Mouse (Mus musculus) layer of hippocampus, adult 8-10 months (tissue): ENCODE data around the gene Fth1. TPM values are rescaled to one million over a fixed set of nuclear protein-coding genes. Genes with fewer than 3 reads are reported as not detected.

ENCODE experiments used
- DNase-seq, 2 experiments: peaks; one replicate each; pipeline ENCODE4 v3.0.0; 2022; ENCODE audit warnings: low spot score in 2 of 2
- total RNA-seq, 4 experiments: library from RNA; stranded (reverse); gene quantifications; 2 replicates each; pipeline ENCODE4 v1.2.4; 2022

Gene Fth1
- total RNA-seq, 4 experiments from 2014 or later = 3,051 to 4,196 (median 3,526) TPM

GRCm38 (mm10) chr19:10021981-10022380 is 41.6 kb downstream of the Fth1 start:
- DNase-seq = no peak

DNA sequence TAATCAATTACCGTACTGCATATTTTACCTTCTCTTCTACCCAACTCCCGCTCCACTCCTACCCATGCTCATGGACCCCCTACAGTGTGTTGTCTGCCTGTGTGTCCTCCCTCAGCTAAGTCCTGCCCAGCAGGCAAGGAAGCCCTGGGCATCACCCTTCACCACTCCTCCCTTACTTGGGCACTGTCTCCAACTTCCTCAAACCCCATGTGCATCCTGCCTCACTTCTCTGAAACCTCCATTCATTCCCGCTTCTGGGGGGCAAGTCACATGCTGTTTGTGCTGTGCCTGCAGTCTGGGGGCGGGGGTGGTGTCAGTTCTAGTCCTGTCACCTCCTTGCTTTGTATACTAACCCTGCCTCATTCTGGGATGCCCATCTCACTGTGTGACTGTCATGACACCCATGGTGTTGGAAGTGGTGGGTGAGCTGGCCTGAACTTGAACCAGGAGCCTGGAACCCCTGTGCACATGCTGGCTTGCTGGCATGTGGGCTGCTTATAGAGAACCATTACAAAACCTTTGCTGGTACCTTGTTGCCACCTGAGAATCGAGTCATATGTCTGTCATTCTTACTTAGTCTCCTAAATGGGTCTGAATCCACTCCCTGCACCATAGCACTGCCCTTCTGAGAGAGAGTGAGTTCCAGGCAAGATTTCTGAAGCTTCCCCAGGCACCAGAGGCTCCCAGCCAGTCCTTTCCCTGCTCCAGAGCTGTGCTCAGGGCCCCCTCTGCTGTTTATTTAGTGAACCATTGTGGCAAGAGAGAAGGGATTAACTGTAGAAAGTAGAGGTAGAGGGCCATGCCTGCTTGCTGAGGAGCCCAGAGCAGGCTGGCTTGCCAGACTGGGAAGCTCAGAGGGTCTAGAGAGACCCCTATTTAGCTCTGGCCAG is 42.3 kb downstream of the Fth1 start:
- peak in 1 of 2 experiments; percentile 60 for DNase-seq

DNA sequence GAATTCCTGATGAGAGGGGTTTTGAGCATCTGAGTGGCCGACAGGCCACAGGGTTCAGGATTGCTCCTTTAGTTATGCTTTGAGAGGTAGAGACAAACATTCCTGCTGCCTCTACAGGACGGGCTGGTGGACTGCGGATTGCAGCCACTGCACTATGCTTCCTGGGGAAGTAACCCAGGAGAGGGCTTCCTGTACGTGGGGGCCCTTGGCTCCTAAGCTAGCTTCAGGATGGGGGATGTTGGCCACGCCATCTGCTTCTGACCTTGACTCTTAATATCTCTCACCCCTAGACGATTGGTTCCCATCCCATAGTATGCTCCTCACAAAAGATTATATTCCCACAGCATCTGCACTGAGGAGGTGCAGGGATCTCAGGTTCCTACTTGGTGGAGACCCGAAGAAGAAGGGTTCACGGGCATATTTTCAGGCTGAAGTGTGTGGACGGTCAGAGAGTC is 42.9 kb downstream of the Fth1 start:
- DNase-seq = no peak

DNA sequence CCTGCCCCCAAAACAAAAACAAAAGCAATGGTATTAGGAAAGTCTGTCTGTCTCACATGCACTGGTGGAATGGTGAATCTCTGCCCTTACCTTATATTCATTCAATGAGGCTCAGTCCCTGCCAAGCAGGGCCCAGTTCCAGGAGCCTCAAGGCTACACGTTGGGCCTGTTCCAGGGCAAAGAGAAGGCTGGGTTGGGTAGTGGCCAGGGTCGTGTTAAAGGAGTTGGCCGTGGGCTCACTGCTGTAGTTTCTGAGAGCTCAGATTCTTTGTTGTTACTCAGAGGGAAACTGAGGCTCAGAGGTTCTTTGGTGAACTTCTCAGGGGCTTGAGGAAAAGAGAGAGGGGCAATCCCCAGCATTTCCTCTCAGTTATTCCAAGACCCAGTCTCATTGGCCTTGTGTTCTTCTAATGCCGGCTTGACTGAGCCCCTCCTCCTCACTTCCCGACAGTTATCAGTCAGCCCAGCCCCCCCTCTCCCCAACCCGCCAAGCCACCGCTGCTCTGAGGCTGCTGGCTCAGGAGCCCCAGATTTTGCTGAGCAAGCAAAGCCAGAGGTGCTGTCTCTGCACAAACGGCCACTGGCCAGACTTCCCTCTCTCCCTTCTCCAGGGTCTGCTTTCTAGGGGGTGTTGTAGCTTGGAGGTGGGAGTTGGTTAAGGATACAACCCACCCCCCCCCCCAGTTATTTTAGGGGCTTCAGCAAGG is 44.9 kb downstream of the Fth1 start:
- no peak for DNase-seq

DNA sequence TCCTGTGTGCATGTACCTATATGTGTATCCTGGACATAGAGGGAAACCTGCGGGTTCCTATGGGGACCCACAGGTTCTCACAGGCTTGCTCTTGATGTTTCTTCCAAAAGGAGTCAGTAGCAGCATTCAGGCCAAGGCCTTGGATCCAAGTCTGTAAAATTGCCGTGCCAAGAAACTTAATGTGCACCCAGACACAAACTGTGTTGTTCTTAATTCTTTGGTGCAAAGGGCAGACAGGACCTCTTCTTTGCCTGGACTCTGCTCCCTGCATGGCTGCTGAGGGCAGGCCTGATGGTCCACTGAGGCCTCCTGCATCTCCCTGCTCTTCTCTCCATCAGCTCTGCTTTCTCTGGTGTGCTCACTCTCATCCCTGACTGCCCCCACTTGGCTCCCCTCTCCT is 49.3 kb downstream of the Fth1 start:
- DNase-seq = no peak

GRCm38 (mm10) chr19:10033211-10033973 is 53.0 kb downstream of the Fth1 start:
- peak in 1 of 2 experiments; percentile 71 for DNase-seq

DNA sequence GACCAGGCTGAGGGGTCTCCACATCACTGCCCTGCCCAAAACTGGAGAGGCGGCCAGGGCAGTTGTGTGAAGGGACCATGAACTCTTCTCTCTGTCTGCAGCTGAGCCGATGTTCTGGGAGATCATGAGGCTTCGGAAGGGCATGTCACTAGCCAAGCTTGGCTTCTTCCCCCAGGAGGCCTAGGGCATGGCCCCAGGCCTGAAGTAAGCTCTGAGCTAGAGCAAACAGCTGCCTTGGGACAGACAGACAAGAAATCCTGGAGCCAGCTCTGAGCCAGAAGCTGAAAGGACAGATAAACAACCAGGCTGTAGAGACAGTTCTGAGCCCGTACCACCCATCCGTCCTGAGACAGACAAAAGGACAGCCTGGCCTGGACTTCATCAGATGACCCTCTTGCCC is 54.0 kb downstream of the Fth1 start:
- no peak for DNase-seq

Other genes with a start within 250 kb of the Fth1 start
- gene Scgb2a2, start 133.0 kb upstream of the Fth1 start, total RNA-seq = not detected
- gene Incenp, start 81.0 kb upstream of the Fth1 start, total RNA-seq = 10 to 100 TPM; 14.0 to 20.4 (median 17.7) TPM
- 1 to 10 TPM in 2 of 4 experiments, under 1 TPM in 2; 0.76 to 2.1 (median 1.1) TPM for gene Best1, start 21.0 kb downstream of the Fth1 start, total RNA-seq
- gene Rab3il1, start 21.1 kb downstream of the Fth1 start, total RNA-seq = 10 to 100 TPM in 3 of 4 experiments, 1 to 10 TPM in 1; 9.4 to 20.4 (median 14.0) TPM
- 10 to 100 TPM; 23.6 to 33.3 (median 25.8) TPM for gene Fads3, start 61.0 kb downstream of the Fth1 start, total RNA-seq
- gene Fads2, start 121.1 kb downstream of the Fth1 start, total RNA-seq = 100 to 1,000 TPM; 152 to 168 (median 162) TPM
- 100 to 1,000 TPM; 188 to 213 (median 199) TPM for gene Fads1, start 202.3 kb downstream of the Fth1 start, total RNA-seq
- gene Tmem258, start 223.4 kb downstream of the Fth1 start, total RNA-seq = 10 to 100 TPM; 73.3 to 92.9 (median 81.3) TPM
- 10 to 100 TPM in 2 of 4 experiments, 1 to 10 TPM in 2; 8.9 to 12.2 (median 9.9) TPM for gene Fen1, start 223.6 kb downstream of the Fth1 start, total RNA-seq